In genomic region chr2:3424579-3424910, GRCm38 (mm10) we compare ENCODE assay signal across 9 mouse cellular contexts. TPM values are rescaled to one million over a fixed set of nuclear protein-coding genes. Genes with fewer than 3 reads are reported as not detected.
DNase-seq lines count a peak whose midpoint lies in the region; ATAC-seq and TF ChIP-seq lines count a peak whose summit lies in the region.
"Had no signal": no experiment of that assay in that cellular context is flagged by ENCODE, and none has a peak within 500 bp of the region (broad histone marks: within the 10 kb centered on the region; RNA-seq: fewer than 3 reads in every experiment).

No protein-coding gene starts in this region.

- no peak for TF ChIP-seq CTCF in embryonic fibroblast, embryonic 13.5 days (IDR thresholded peaks at IDR 0.05; ENCODE audit: borderline replicate concordance, insufficient read depth, low read length)

- H3K4me2 ChIP-seq in neural tube, embryonic 11.5 days (ENCODE audit: low read depth): peak overlapping the region; percentile 79
- H3K4me2 ChIP-seq in limb, embryonic 12.5 days: peak overlapping the region; percentile 92

- H3K27me3 ChIP-seq in neural tube, embryonic 11.5 days (ENCODE audit: control insufficient read depth, insufficient read depth, low read length): no peaks in the 10 kb centered on the region
- H3K27me3 ChIP-seq in limb, embryonic 12.5 days: 0 out of 2 replicates have a peak, but pooled peaks cover 3% of the 10 kb centered on the region
- no peaks in the 10 kb centered on the region for H3K27me3 ChIP-seq in splenic B cell, adult 2 months (ENCODE audit: control insufficient read depth, insufficient read depth, low read length, poor library complexity, severe bottlenecking)

- no peak for ATAC-seq in neural tube, embryonic 11.5 days (ENCODE audit: insufficient read depth, low FRiP score, low TSS enrichment)
- no peak for ATAC-seq in limb, embryonic 12.5 days (ENCODE audit: insufficient number of reproducible peaks, insufficient read depth, low FRiP score, low TSS enrichment, low read depth)

- peak overlapping the region; percentile 52 for H3K4me3 ChIP-seq in neural tube, embryonic 11.5 days (ENCODE audit: low read depth, low read length)
- H3K4me3 ChIP-seq in embryonic fibroblast, embryonic 13.5 days (ENCODE audit: insufficient read depth, low read length): peak overlapping the region; percentile 92
- peak overlapping the region; percentile 62 for H3K4me3 ChIP-seq in limb, embryonic 12.5 days (replicated peaks)

- 17% methylated on average over 10 of the region's 10 CpGs for WGBS in neural tube, embryonic 11.5 days
- 9% methylated on average over 10 of the region's 10 CpGs for WGBS in limb, embryonic 12.5 days

- no peaks in the 10 kb centered on the region for H3K9me3 ChIP-seq in neural tube, embryonic 11.5 days (ENCODE audit: control insufficient read depth, low read length)
- H3K9me3 ChIP-seq in limb, embryonic 12.5 days: no peaks in the 10 kb centered on the region

- no peak for DNase-seq in neural tube, embryonic 11.5 days (ENCODE audit: low spot score)
- no peak for DNase-seq in neural tube, embryonic 10.5 days (ENCODE audit: extremely low spot score, low spot score)
- peak; percentile 55 for DNase-seq in splenic B cell, adult 2 months (ENCODE audit: low read depth, low spot score)
- no peak for DNase-seq in layer of hippocampus, postnatal 36 days
- no peak for DNase-seq in right cerebral cortex, postnatal 36 days (ENCODE audit: low spot score in 2 of 2)
- no peak for DNase-seq in ovary, adult 18-20 months (ENCODE audit: low spot score)

- no peak overlapping the region for H3K27ac ChIP-seq in neural tube, embryonic 11.5 days (ENCODE audit: low read depth, low read length)
- no peak overlapping the region for H3K27ac ChIP-seq in embryonic fibroblast, embryonic 13.5 days (ENCODE audit: insufficient read depth, low read length)
- H3K27ac ChIP-seq in limb, embryonic 12.5 days: no peak overlapping the region

- peaks cover 3% of the 10 kb centered on the region; the same call in 1 of the 2 replicates for H3K4me1 ChIP-seq in neural tube, embryonic 11.5 days (ENCODE audit: control insufficient read depth, insufficient read depth, low read length)
- H3K4me1 ChIP-seq in embryonic fibroblast, embryonic 13.5 days (ENCODE audit: control insufficient read depth, insufficient read depth, low read length): no peaks in the 10 kb centered on the region
- H3K4me1 ChIP-seq in limb, embryonic 12.5 days (replicated peaks): peaks cover 10% of the 10 kb centered on the region; the same call in 1 of the 2 replicates

- peak overlapping the region; percentile 47 for H3K9ac ChIP-seq in neural tube, embryonic 11.5 days (ENCODE audit: low read length)
- peak overlapping the region; percentile 60 for H3K9ac ChIP-seq in limb, embryonic 12.5 days (replicated peaks)

- no peaks in the 10 kb centered on the region for H3K36me3 ChIP-seq in neural tube, embryonic 11.5 days (ENCODE audit: control insufficient read depth, insufficient read depth, low read length)
- no peaks in the 10 kb centered on the region for H3K36me3 ChIP-seq in limb, embryonic 12.5 days
- 0 out of 2 replicates have a peak, but pooled peaks cover 2% of the 10 kb centered on the region for H3K36me3 ChIP-seq in splenic B cell, adult 2 months (ENCODE audit: control insufficient read depth, insufficient read depth, low read length, poor library complexity, severe bottlenecking)

- no peak for TF ChIP-seq POLR2A in embryonic fibroblast, embryonic 13.5 days (IDR thresholded peaks at IDR 0.05; ENCODE audit: low read depth, low read length)

RNA-seq across cellular contexts. Expression of gene Dclre1c, which starts 0.6 kb away (rescaled TPM):
- polyA plus RNA-seq in neural tube, embryonic 11.5 days (2014; fragmentation: Nextera tagmentation; extraction: Ambion mirVana): 6.2 and 7.7 TPM in 2 replicates
- 6.3 and 7.5 TPM in 2 replicates for polyA plus RNA-seq in embryonic fibroblast, embryonic 13.5 days (2011; ENCODE audit: insufficient read length, low read depth, missing spikeins)
- 6.5 and 7.1 TPM in 2 replicates for polyA plus RNA-seq in limb, embryonic 12.5 days (2016; fragmentation: Nextera tagmentation; extraction: Ambion mirVana)
- total RNA-seq in layer of hippocampus, postnatal 36 days (2021): 10 to 100 TPM; 13.5 to 14.8 TPM

RNA-seq across cellular contexts. Expression of gene Meig1, which starts 2.1 kb away (rescaled TPM):
- polyA plus RNA-seq in neural tube, embryonic 11.5 days (2014; fragmentation: Nextera tagmentation; extraction: Ambion mirVana): not detected in 2 replicates
- polyA plus RNA-seq in embryonic fibroblast, embryonic 13.5 days (2011; ENCODE audit: insufficient read length, low read depth, missing spikeins): not detected in 2 replicates
- not detected in 2 replicates for polyA plus RNA-seq in limb, embryonic 12.5 days (2016; fragmentation: Nextera tagmentation; extraction: Ambion mirVana)
- total RNA-seq in layer of hippocampus, postnatal 36 days (2021): 1 to 10 TPM; 3.9 to 4.2 TPM
- total RNA-seq: common myeloid progenitor, adult 5-6 weeks had no signal

RNA-seq across cellular contexts. Expression of gene Olah, which starts 27.5 kb away (rescaled TPM):
- not detected in 2 replicates for polyA plus RNA-seq in neural tube, embryonic 11.5 days (2014; fragmentation: Nextera tagmentation; extraction: Ambion mirVana)
- not detected in 2 replicates for polyA plus RNA-seq in embryonic fibroblast, embryonic 13.5 days (2011; ENCODE audit: insufficient read length, low read depth, missing spikeins)
- polyA plus RNA-seq in limb, embryonic 12.5 days (2016; fragmentation: Nextera tagmentation; extraction: Ambion mirVana): 0.19 TPM in 1 of 2 replicates, not detected in the other
- not detected for total RNA-seq in layer of hippocampus, postnatal 36 days (2021)
- total RNA-seq: common myeloid progenitor, adult 5-6 weeks had no signal

RNA-seq across cellular contexts. Expression of gene Suv39h2, which starts 50.3 kb away (rescaled TPM):
- 40.7 and 41.5 TPM in 2 replicates for polyA plus RNA-seq in neural tube, embryonic 11.5 days (2014; fragmentation: Nextera tagmentation; extraction: Ambion mirVana)
- polyA plus RNA-seq in embryonic fibroblast, embryonic 13.5 days (2011; ENCODE audit: insufficient read length, low read depth, missing spikeins): 4.5 and 8.2 TPM in 2 replicates
- 34.2 and 37.9 TPM in 2 replicates for polyA plus RNA-seq in limb, embryonic 12.5 days (2016; fragmentation: Nextera tagmentation; extraction: Ambion mirVana)
- 1 to 10 TPM; 3.5 to 4.5 TPM for total RNA-seq in layer of hippocampus, postnatal 36 days (2021)
